Mouse (Mus musculus): Measurements from ENCODE around the gene Rnf150. TPM values are rescaled to one million over a fixed set of nuclear protein-coding genes. Genes with fewer than 3 reads are reported as not detected.

Rnf150 gene
- total RNA-seq, 2 experiments from 2014 or later, result 12.3 to 14.2 TPM

GRCm38 (mm10) chr8:82926518-82926917, 63.4 kb downstream of the Rnf150 start:
- intact Hi-C loops (cut with DNase I), result no loop called here
- no peak for DNase-seq (ENCODE audit: low spot score)

- intact Hi-C loops (cut with DNase I), result no loop called here
- no peak for DNase-seq (ENCODE audit: low spot score)
Observed at GRCm38 (mm10) chr8:82931554-82931953, 68.4 kb downstream of the Rnf150 start.

GRCm38 (mm10) chr8:82936162-82936561, 73.0 kb downstream of the Rnf150 start:
- DNase-seq (ENCODE audit: low spot score), result no peak
- intact Hi-C loops (cut with DNase I), result no loop called here

- no peak for DNase-seq (ENCODE audit: low spot score)
Observed at GRCm38 (mm10) chr8:82936866-82937265, 73.7 kb downstream of the Rnf150 start.

GRCm38 (mm10) chr8:82939912-82940311, 76.8 kb downstream of the Rnf150 start:
- peak; percentile 26 for DNase-seq (ENCODE audit: low spot score)
- intact Hi-C loops (cut with DNase I), result loop anchor here (2.0 kb wide), 1 partner anchor 75 kb away; no protein-coding TSS in a partner anchor

More at GRCm38 (mm10) chr8:82936866-82937265, 73.7 kb downstream of the Rnf150 start:
- intact Hi-C loops (cut with DNase I), result no loop called here

GRCm38 (mm10) chr8:82943223-82944006, 80.3 kb downstream of the Rnf150 start:
- intact Hi-C loops (cut with DNase I), result no loop called here
- no peak for DNase-seq (ENCODE audit: low spot score)

GRCm38 (mm10) chr8:82945867-82946266, 82.7 kb downstream of the Rnf150 start:
- no peak for DNase-seq (ENCODE audit: low spot score)
- intact Hi-C loops (cut with DNase I), result no loop called here

- intact Hi-C loops (cut with DNase I), result no loop called here
- no peak for DNase-seq (ENCODE audit: low spot score)
Observed at GRCm38 (mm10) chr8:82946658-82947057, 83.5 kb downstream of the Rnf150 start.

GRCm38 (mm10) chr8:82955162-82955754, 92.1 kb downstream of the Rnf150 start:
- no peak for DNase-seq (ENCODE audit: low spot score)
- intact Hi-C loops (cut with DNase I), result no loop called here

GRCm38 (mm10) chr8:82959491-82959890, 96.3 kb downstream of the Rnf150 start:
- intact Hi-C loops (cut with DNase I), result no loop called here
- no peak for DNase-seq (ENCODE audit: low spot score)

- DNase-seq (ENCODE audit: low spot score), result no peak
- intact Hi-C loops (cut with DNase I), result no loop called here
Observed at GRCm38 (mm10) chr8:82959980-82960610, 96.9 kb downstream of the Rnf150 start.

- DNase-seq (ENCODE audit: low spot score), result no peak
- intact Hi-C loops (cut with DNase I), result no loop called here
Observed at GRCm38 (mm10) chr8:82964537-82964936, 101.4 kb downstream of the Rnf150 start.

GRCm38 (mm10) chr8:82967879-82968678, 104.9 kb downstream of the Rnf150 start:
- intact Hi-C loops (cut with DNase I), result loop anchor here (5.0 kb wide), 1 partner anchor 101 kb away; no protein-coding TSS in a partner anchor
- DNase-seq (ENCODE audit: low spot score), result peak; percentile 4

- DNase-seq (ENCODE audit: low spot score), result no peak
- intact Hi-C loops (cut with DNase I), result loop anchor here (5.0 to 10.0 kb wide), 2 partner anchors 103 to 115 kb away; no protein-coding TSS in a partner anchor
Observed at GRCm38 (mm10) chr8:82969967-82970366, 106.8 kb downstream of the Rnf150 start.

- intact Hi-C loops (cut with DNase I), result loop anchor here (10.0 kb wide), 1 partner anchor 112 kb away; no protein-coding TSS in a partner anchor
Observed at GRCm38 (mm10) chr8:82972812-82973211, 109.7 kb downstream of the Rnf150 start.

GRCm38 (mm10) chr8:82973331-82973730, 110.2 kb downstream of the Rnf150 start:
- intact Hi-C loops (cut with DNase I), result loop anchor here (10.0 kb wide), 1 partner anchor 111 kb away; no protein-coding TSS in a partner anchor
- no peak for DNase-seq (ENCODE audit: low spot score)

More at GRCm38 (mm10) chr8:82972812-82973211, 109.7 kb downstream of the Rnf150 start:
- DNase-seq (ENCODE audit: low spot score), result no peak

- intact Hi-C loops (cut with DNase I), result no loop called here
- DNase-seq (ENCODE audit: low spot score), result no peak
Observed at GRCm38 (mm10) chr8:82981244-82981855, 118.2 kb downstream of the Rnf150 start.

GRCm38 (mm10) chr8:82982873-82983272, 119.7 kb downstream of the Rnf150 start:
- no peak for DNase-seq (ENCODE audit: low spot score)
- intact Hi-C loops (cut with DNase I), result no loop called here

- DNase-seq (ENCODE audit: low spot score), result no peak
- intact Hi-C loops (cut with DNase I), result no loop called here
Observed at GRCm38 (mm10) chr8:82983301-82983700, 120.1 kb downstream of the Rnf150 start.
